In the genomic region with DNA sequence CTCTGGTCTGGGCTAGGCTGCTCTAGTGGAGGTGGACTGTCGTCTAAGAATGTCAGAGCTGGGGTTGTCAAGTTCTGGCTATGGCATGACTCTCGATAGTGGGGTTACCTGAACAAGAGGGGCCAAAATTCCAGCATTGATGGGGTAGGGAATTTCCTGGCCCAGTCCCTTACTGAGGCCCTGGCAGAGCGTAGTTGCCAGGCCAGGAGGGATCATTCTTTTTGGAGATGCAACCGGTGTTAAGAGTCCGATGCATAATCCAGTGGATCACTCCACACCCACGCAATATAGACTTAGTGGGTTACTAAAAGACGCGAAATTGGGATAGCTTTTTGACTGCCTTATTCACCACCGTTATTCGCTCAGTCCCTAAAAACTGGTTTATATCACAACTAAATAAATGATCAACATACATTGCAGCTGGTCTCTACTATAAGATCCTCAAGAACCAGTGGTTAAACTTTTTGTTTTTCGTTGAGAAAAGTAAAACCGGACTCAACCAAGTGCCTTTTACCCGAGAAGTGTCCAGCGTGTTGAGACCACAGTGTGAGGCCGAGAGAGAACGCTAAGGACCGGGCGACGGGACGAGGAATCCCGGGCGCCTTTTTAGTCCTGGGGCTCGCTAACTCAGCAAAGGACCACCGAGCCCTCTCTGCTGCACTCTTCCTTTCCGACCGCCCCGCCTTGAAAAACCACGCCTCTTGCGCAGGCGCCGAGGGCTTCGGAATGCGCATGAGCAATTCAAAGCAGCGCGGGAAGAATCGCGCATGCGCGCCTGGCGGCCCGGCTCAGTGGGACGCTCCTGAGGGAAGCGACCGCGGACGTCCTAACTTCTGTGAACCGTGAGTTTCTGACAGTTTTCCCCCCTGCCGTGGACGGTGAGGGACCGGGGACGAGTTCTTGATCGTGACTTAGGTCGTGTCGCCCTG, we compare ENCODE assay signal across 8 mouse cellular contexts. TPM values are rescaled to one million over a fixed set of nuclear protein-coding genes. Genes with fewer than 3 reads are reported as not detected.
A peak's percentile ranks its signal among the peaks of the same experiment; 100 is the strongest.
DNase-seq lines count a peak whose midpoint lies in the region; ATAC-seq and TF ChIP-seq lines count a peak whose summit lies in the region.

A gene (plus strand): TSS at position 739 of the 929 bp plus-strand sequence.

- no peaks in the 10 kb centered on the region for H3K9me3 ChIP-seq in E14TG2a.4 (ENCODE audit: low read length)
- H3K9me3 ChIP-seq in forebrain, embryonic 13.5 days (replicated peaks), result no peaks in the 10 kb centered on the region
- no peaks in the 10 kb centered on the region for H3K9me3 ChIP-seq in neural tube, embryonic 15.5 days (replicated peaks)

- peak; percentile 92 for DNase-seq in c-Kit-positive CD71-positive TER-119-positive erythroid progenitor cells, embryonic 14.5 days (ENCODE audit: low spot score)
- peak; percentile 95 to 96 for DNase-seq in heart, postnatal 14 days
- peak; percentile 90 for DNase-seq in layer of hippocampus, adult 11-12 months (ENCODE audit: low spot score)
- peak; percentile 90 to 92 for DNase-seq in lung, adult 18-20 months
- peak; percentile 95 for DNase-seq in testis, postnatal 14 days (ENCODE audit: low spot score)

- peaks cover 27% of the 10 kb centered on the region for H3K36me3 ChIP-seq in E14TG2a.4 (ENCODE audit: insufficient read depth, low read length)
- no peaks in the 10 kb centered on the region for H3K36me3 ChIP-seq in forebrain, embryonic 13.5 days (ENCODE audit: poor library complexity, severe bottlenecking)
- no peaks in the 10 kb centered on the region for H3K36me3 ChIP-seq in neural tube, embryonic 15.5 days

- H3K4me3 ChIP-seq in E14TG2a.4 (replicated peaks; ENCODE audit: low read length), result peak within 1 kb of the TSS; percentile 93
- peak within 1 kb of the TSS; percentile 87 for H3K4me3 ChIP-seq in forebrain, embryonic 13.5 days
- H3K4me3 ChIP-seq in neural tube, embryonic 15.5 days (replicated peaks), result peak within 1 kb of the TSS; percentile 92

- no peak for TF ChIP-seq CTCF in E14TG2a.4 (conservative IDR thresholded peaks at IDR 0.05; ENCODE audit: low read length)

- 6% methylated on average over 53 of the region's 54 CpGs for WGBS in forebrain, embryonic 13.5 days
- 6% methylated on average over 54 of the region's 54 CpGs for WGBS in neural tube, embryonic 15.5 days

- H3K27me3 ChIP-seq in E14TG2a.4 (ENCODE audit: insufficient read depth, low read length), result peaks cover 5% of the 10 kb centered on the region; the same call in 1 of the 2 replicates
- H3K27me3 ChIP-seq in forebrain, embryonic 13.5 days, result no peaks in the 10 kb centered on the region
- H3K27me3 ChIP-seq in neural tube, embryonic 15.5 days (replicated peaks), result no peaks in the 10 kb centered on the region

- H3K4me1 ChIP-seq in E14TG2a.4 (replicated peaks; ENCODE audit: low read depth, low read length), result peaks cover 36% of the 10 kb centered on the region
- peaks cover 23% of the 10 kb centered on the region for H3K4me1 ChIP-seq in forebrain, embryonic 13.5 days
- H3K4me1 ChIP-seq in neural tube, embryonic 15.5 days, result peaks cover 13% of the 10 kb centered on the region

- intact Hi-C loops in heart, postnatal 14 days (cut with DNase I), result no loop called here

- peak; percentile 94 for ATAC-seq in forebrain, embryonic 13.5 days
- ATAC-seq in neural tube, embryonic 15.5 days (ENCODE audit: low FRiP score), result peak; percentile 94

- peak within 1 kb of the TSS; percentile 85 for H3K9ac ChIP-seq in forebrain, embryonic 13.5 days
- peak within 1 kb of the TSS; percentile 92 for H3K9ac ChIP-seq in neural tube, embryonic 15.5 days (replicated peaks)

- H3K27ac ChIP-seq in forebrain, embryonic 13.5 days, result peak within 1 kb of the TSS; percentile 55
- H3K27ac ChIP-seq in neural tube, embryonic 15.5 days (replicated peaks), result peak within 1 kb of the TSS; percentile 87

- peak within 1 kb of the TSS; percentile 74 for H3K4me2 ChIP-seq in forebrain, embryonic 13.5 days
- peak within 1 kb of the TSS; percentile 87 for H3K4me2 ChIP-seq in neural tube, embryonic 15.5 days

RNA-seq across cellular contexts. Expression of the gene that starts here (rescaled TPM):
- 43.1 and 47.7 TPM in 2 replicates for polyA plus RNA-seq in forebrain, embryonic 13.5 days (2015; fragmentation: Nextera tagmentation; extraction: Ambion mirVana)
- total RNA-seq in heart, postnatal 14 days (2021), result 1 to 10 TPM; 1.6 to 2.0 TPM
- 47.4 and 47.5 TPM in 2 replicates for polyA plus RNA-seq in neural tube, embryonic 15.5 days (2015; fragmentation: Nextera tagmentation; extraction: Ambion mirVana)

Comparison
In these comparisons a context has a peak if more than half of its experiments do, and no peak if none do; other contexts are left out.
1. Peak in every context shown above with its lines: DNase-seq, ATAC-seq, H3K4me3 ChIP-seq and H3K27ac ChIP-seq.